Mouse (Mus musculus) cerebellum, adult 11 months (tissue): ENCODE results near the gene Vmn1r171.
"Not testable (repeated sequence)": the region's sequence is repeated elsewhere in the genome, so short reads cannot be mapped to it uniquely, and the experiment has no call there.

Experiments
- DNase-seq: peaks from one replicate; pipeline ENCODE4 v3.0.0; 2022

Vmn1r171 gene

DNA sequence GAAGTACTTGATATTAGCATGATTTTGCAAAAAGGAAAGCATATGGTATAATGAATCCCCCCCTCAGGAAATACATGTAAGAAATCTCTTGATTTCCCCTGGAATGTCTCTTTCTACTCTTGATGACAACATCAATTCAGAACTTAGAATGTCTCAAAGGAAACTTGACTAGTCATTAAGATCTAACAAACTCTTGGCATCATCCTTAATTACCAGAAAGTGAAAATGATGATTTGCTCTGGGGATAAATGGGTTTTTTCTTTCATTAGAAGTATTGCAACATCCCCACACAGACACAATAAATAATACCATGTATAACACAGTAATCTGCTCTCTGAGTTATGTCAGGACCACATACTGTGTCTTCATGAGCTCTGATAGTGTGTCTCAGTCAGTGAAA, at the start of gene Vmn1r171:
Gene Vmn1r171 (plus strand): TSS at position 301 of the 400 bp plus-strand sequence.
- no peak for DNase-seq

DNA sequence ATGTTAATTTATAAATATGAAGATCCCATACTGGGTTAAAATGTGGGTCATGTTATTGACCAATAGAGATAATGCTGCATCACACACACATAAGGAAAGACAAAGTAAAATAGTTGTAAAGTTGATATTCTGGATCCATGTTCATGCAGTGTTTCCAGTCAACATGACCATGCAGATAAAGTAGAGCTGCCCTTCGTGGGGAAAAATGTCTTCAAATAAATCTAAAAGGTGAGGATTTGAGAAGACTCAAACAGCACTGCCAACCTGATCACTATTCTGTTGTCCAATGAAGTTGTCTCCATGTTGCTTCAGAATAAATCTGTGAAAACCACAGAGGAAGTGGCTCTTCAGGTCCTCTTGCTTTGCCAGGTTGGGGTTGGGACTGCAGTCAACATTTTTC, 24.6 kb upstream of the Vmn1r171 start, which contains the start of gene Vmn1r170:
Gene Vmn1r170 (plus strand): TSS at position 301 of the 400 bp plus-strand sequence.
- not testable (repeated sequence) for DNase-seq

DNA sequence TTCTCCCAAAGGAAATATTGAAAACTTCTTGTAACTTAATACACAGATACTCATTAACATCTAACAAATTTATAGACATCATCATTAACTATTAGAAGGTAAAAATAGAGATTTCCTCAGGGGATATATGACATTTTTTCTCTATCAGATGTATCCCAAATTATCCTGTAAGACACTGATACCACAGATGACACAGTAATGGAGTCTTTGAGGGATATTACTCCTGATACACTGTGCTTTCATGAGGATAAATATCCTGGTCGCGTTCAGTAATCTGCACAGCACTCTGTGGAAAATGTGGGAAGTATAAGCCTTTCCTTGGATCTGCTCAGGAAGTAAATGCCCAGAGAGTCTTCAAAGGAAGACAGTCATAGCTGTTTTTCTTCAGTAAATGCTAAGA, 27.5 kb downstream of the Vmn1r171 start, which contains the start of gene Vmn1r172:
Gene Vmn1r172 (plus strand): TSS at position 301 of the 400 bp plus-strand sequence.
- DNase-seq, result no peak
